Mouse (Mus musculus) urinary bladder, postnatal 14 days (tissue): ENCODE data around the gene Galnt18.

Source experiments
- DNase-seq: peaks from one replicate; pipeline ENCODE4 v3.0.0; 2021; ENCODE audit warnings: low spot score

Gene Galnt18

DNA sequence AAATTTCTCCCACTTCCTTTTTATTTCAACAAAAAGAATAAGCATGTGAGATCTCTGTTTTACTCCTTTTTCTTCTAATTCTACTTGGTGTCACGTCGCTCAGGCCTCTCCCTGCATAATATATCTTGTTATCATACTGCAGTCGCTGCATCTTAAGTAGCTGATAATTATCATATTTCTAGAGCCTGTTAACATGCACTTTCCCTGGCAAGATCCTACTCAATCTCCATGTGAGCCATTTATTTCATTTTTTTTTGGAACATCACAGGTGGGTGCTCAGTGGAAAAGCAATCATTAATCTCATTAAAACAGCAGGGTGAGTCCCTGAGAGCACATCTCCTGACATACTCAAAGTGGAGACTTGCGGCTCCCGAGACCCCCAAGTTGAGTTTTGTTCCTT is 143.3 kb downstream of the Galnt18 start:
- DNase-seq = no peak

GRCm38 (mm10) chr7:111631265-111631664 is 148.5 kb downstream of the Galnt18 start:
- DNase-seq = peak; percentile 59

DNA sequence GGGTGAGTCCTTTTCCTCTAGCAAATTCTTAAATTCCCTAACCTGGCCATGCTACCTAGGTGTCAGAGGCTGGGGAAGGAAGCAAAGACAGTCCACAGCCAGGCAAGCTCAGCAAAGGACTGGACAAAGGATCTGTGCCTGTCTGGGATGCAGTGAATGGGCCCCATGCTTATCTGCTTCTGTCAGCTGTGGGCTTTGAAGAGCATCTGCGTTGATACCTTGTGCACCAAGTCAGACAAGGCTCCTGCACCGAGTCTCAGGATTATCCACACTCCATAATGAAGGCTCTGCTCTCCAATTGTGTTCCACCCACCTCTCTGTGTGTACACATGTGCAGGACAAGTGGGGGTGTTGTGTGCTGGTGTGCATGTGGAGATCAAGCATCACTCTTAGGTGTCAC is 153.5 kb downstream of the Galnt18 start:
- DNase-seq = no peak

- DNase-seq = no peak
Observed at GRCm38 (mm10) chr7:111625736-111626135, 154.0 kb downstream of the Galnt18 start.

DNA sequence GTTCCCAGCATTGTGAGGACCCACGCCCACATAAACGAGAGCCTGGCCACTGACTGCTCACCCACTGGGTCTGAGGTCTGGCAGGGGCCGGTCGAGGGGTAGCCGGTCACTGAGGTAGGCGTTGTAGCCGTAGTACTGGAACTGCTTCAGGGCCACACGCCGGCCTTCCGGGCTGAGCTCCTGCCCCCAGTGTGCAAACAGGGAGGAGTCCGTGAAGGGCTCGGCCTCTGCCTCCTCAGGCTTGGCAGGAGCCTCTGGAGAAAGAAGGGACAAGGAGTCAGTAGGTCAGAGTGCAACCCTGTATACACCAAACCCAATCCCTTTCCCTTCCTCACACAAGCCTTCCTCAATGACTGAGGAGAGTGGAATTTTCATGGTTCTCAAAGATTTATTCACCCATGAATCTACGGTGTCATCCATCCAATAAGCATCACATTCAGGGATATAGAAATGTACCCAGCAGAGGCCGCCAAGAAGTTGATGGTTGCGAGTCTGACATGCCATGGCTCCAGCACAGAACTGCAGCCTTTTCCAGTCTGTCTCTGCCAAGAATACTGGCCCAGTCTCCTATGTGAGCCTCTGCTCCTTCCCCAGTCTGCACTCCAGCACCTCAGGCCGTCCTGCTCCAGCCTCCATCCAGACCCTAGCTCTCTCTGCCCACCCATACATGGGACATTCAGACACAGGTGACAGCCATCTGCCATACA is 163.4 kb downstream of the Galnt18 start:
- peak; percentile 26 for DNase-seq

GRCm38 (mm10) chr7:111614471-111614870 is 165.3 kb downstream of the Galnt18 start:
- DNase-seq = no peak

DNA sequence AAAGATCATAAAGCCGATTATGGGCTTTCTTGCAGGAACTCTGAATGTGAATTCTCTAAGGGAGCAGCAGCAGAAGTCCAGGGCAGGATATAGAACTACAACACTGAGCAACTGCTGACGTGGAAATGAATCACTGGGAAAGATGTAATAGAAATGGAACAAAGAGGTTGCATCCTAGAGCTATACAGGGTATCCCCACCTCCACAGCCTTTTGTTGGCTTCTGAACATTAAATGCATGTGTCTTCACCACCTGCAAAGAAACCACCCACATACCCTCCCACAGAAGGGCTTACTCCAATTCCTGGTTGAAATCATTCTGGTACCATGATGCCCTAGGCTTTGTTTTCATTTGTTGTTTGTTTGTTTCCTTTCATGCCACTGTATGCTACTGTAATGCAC is 172.3 kb downstream of the Galnt18 start:
- no peak for DNase-seq

DNA sequence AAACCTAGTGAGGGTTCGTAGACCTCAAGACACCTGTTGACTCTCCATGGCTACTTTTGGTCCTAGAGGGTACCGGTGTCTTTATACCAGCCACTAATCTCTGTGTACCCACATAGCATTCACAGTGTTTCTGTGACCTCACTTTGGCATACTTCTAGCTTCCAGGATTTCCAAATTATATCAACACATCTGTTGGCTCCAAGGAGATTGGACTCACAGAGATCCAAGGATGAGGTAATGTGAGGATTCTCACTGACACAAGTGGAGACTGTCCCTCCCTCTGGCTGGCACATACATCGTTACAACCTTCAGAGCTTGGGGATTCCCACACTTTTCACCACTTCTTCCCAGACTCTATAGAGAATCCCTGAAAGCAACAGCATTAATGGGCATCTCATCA is 173.7 kb downstream of the Galnt18 start:
- no peak for DNase-seq

DNA sequence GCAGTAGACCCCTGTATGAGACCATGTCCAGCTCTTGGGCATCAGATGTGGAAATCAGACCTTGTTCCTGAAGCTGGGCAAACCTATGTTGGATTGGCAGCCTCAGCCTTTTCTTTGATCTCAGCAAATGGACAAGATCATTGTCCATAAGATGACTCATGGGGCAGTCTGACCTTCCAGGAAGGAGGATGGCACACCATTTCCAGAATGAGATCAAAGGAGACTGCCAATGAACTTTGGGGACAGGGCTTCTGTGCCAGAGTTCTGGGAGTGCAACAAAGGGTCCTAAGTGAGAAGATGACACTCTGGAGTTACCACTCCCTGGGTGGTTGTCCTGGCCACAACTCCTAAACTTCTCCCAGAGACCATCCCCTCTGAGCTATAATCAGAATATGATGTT is 174.1 kb downstream of the Galnt18 start:
- no peak for DNase-seq

DNA sequence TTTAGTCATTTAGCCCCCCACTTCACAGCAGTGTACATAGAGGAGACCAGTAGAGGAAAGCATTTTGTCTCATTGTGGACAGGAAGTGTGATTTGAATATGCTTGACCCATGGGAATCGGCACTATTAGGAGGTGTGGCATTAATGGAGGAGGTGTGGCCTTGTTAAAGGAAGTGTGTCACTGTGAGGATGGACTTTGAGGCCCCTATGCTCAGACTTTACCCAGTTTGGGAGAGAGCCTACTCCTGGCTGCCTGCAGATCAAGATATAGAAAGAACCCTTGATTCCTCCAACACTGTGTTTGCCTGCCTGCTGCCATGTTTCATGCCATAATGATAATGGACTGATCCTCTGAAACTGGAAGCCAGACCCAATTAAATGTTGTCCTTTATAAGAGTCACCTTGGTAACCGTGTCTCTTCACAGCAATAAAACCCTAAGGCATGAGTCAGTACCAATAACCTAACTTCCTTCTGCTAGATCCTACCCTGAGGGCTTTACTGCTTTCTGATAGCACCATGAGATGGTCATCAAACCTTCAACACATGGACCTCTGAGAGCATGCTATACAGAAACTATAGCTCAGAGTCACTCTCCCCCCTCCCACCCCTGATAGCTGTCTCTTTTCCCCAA is 175.1 kb downstream of the Galnt18 start:
- DNase-seq = no peak

GRCm38 (mm10) chr7:111603186-111603585 is 176.6 kb downstream of the Galnt18 start:
- no peak for DNase-seq

DNA sequence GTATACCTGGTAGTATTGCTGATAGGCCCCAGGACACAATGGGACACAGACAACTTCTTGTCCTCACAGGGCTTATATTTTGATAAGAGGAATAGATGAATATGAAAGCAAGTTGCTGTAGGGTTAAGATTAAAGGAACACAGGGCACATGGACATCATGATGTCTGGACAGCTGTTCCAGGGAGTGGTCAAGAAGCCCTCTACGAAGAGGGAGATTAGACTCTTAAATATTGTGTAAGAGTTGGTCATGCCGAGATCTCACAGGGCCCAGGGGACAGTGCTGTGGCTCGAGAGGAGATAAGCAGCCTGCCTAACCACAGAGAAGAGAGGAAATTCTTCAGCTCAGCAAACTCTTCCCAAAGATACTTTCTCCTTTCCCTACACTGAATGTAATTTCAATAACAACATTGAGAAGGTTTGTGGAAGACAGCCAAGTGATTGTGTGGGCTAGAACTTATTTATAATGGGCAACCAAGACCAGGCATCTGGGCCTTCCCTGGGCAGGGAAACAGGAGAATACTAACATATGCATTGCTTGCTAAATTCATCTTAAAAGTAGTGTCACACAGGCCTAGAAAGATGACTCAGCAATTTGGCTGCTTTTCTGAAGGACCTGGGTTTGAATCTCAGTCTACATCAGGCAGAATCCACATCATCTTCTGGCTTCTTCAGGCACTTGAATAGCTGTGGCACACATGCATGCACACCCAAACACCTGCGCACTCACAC is 178.3 kb downstream of the Galnt18 start:
- no peak for DNase-seq

DNA sequence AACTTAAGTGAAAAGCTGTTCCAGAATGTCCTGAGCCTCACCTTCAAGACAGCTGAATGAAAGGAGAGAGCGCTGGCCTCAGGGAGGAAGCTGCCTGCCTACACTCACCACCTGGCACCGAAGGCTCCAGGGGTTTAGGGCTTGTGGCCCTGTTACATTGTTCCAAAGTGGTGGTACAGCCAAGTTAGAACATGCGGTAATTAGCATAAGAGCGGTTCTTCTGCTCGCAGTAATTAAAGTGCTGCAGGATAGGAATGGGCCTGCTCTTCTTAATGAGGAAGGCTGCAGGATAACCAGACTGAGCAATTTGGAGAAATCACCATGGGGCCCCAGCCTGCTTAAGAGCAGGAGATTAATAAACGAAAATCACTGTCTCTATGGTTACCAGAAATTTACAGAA is 179.0 kb downstream of the Galnt18 start:
- no peak for DNase-seq

- no peak for DNase-seq
Observed at GRCm38 (mm10) chr7:111593680-111594079, 186.1 kb downstream of the Galnt18 start.

DNA sequence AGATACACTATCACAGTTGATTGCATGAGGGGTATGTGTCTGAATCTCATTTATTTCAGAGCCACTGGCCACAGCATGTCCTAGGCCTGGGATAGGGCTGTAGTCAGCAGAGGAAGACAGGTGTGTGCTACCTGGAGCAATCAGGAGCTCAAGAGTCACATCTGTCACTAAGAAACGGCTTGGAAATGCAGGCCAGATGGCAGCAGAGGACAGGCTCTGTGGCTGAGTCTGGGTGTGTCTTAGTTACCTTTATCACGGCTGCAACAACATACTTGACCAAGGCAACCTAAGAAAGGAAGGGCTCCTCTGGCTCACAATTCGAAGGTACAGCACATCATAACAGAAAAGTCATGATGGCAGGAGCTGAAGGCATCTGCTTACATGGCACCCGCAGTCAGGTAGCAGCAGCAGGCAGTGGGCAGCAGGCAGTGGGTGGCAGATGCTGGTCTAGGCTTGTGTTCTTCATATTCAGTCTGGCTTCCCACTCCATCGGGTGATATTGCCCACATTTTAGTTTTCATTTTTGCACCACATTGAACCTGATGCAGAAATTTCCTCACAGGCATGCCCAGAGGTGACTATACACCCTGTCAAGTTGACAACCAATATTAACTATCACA is 190.2 kb downstream of the Galnt18 start:
- DNase-seq = peak; percentile 10

DNA sequence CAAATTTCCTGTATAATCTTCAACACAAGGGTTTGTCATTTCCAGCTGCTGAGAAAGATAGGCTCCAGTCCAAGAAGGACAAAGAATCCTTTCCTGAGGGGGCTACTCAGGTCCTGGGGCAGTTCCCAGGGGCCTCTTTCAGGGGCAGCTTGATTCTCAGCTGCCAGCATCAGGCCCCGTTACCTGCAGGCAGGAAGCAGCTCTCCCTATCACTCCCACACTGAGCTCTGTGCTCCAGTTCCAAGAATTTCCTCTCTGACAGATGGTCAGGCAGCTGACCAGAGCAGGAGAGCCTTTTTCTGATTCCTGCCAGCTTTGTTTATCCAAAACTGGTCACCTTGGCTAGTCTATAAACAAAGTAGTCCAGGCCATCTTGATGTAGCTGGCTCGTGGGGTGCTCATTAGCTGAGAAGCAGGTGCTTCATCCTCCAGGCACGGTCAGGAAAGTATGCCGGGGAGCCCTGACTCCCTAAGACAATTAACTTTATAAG is 191.4 kb downstream of the Galnt18 start:
- no peak for DNase-seq

- DNase-seq = no peak
Observed at GRCm38 (mm10) chr7:111580547-111580946, 199.2 kb downstream of the Galnt18 start.

GRCm38 (mm10) chr7:111575096-111575495 is 204.7 kb downstream of the Galnt18 start:
- no peak for DNase-seq

DNA sequence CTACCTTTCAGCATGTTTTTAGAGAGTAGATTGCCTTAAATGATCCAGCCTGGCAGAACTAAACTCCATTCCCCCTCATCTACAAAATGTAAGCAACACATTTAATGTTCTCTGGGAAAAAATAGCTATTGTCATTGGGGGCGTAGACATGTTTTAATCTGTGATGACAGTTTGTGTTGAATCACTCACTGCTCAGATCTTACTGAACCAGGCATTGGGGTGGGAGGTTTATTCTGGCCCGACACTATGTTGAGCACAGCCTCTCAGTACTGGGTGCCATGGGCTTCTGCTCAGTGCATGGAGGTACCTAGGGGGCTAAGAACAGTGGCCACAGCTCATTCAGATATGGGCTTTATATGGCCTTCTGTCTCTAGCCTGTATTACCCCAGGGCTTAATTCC is 207.4 kb downstream of the Galnt18 start:
- no peak for DNase-seq

DNA sequence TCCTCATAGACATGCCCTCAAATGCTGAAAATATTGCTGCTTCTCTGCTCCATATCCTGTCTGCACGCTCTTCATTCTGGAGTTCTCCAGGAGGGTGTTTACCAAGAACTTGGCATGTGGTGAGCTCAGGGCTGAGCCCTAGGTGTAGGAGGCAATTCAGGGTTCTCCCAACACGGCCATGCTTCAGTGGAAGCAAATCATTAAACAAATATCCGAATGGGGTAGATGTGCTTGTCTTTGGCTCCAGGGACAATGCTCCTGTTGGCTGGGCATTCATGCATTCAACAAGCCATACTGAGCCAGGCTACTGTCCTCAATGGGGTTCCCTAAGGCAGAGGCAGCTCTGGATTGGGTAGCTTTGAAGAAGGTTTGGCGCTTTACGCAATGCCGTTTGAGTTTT is 212.9 kb downstream of the Galnt18 start:
- no peak for DNase-seq

GRCm38 (mm10) chr7:111563316-111564110 is 216.3 kb downstream of the Galnt18 start:
- DNase-seq = no peak

DNA sequence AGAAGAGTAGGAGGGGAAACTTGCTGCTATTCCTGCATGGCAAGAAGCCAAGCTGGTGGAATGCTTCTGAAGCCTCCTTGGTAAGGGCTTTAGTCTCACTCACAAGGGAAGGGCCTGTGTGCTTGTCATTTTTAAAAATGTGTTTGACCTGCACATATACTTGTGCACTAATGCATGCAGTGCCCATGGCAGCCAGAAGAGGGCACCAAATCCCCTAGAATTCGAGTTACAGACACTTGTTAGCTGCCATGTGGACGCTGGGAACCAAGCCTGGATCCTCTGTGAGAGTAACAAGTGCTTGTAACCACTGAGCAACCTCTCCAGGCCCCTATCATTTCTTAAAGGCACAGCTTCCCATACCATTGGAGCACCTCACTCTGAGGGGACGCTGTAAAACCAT is 219.7 kb downstream of the Galnt18 start:
- DNase-seq = no peak
